Mouse (Mus musculus): ENCODE measurements at regions not wholly inside any gene's neighbourhood (a gene's known extent, or its start where the extent isn't known, plus 50 kb on each side); places are given as distances from the start of the nearest gene placed in this dataset.
"Not testable (repeated sequence)": the region's sequence is repeated elsewhere in the genome, so short reads cannot be mapped to it uniquely, and the experiment has no call there.

GRCm38 (mm10) chr2:135553031-135553430 is 105.8 kb upstream of the Plcb4 start:
- TF ChIP-seq CTCF (IDR thresholded peaks at IDR 0.05; ENCODE audit: control insufficient read depth, insufficient read depth, insufficient replicate concordance, low read depth, low read length) (no peak), POLR2A (IDR thresholded peaks at IDR 0.05; ENCODE audit: control insufficient read depth, low read depth, low read length) (no peak)
- Histone ChIP-seq H3K27me3 (ENCODE audit: control insufficient read depth, insufficient read depth, low read length) (no peaks in the 10 kb centered on the region), H3K4me3 (ENCODE audit: control insufficient read depth, low read depth, low read length) (no peak overlapping the region), H3K27ac (ENCODE audit: control insufficient read depth, insufficient read depth, low read depth, low read length) (no peak overlapping the region), H3K4me1 (ENCODE audit: control insufficient read depth, insufficient read depth, low read length) (no peaks in the 10 kb centered on the region), H3K36me3 (ENCODE audit: control insufficient read depth, insufficient read depth, low read length) (no peaks in the 10 kb centered on the region)

DNA sequence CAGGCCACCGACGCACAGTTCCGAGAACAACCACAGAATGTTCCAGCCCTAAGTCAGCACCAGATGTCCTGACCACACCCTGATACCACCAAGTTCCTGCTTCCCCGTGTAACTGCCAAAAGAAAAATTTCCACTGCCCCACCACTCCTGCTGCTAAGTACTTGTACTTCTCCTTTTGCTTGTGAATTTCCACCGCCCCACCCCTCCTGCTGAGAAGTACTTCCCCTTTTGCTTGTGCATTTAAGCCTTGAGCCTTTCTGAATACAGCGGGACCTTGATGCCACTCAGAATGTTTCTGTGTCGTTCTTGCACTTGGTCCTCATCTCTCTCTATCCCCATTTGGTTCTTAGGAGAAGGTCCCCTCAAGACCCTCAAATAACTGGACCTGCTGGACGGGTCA is 100.8 kb upstream of the Plcb4 start:
- H3K36me3 ChIP-seq (ENCODE audit: control insufficient read depth, insufficient read depth, low read length); H3K4me1 ChIP-seq (ENCODE audit: control insufficient read depth, insufficient read depth, low read length); H3K4me3 ChIP-seq (ENCODE audit: control insufficient read depth, low read depth, low read length); H3K27me3 ChIP-seq (ENCODE audit: control insufficient read depth, insufficient read depth, low read length); H3K27ac ChIP-seq (ENCODE audit: control insufficient read depth, insufficient read depth, low read depth, low read length): not testable (repeated sequence)

- Histone ChIP-seq H3K4me1 (ENCODE audit: control insufficient read depth, insufficient read depth, low read length) (peaks cover 2% of the 10 kb centered on the region; the same call in 1 of the 2 replicates), H3K27ac (ENCODE audit: control insufficient read depth, insufficient read depth, low read depth, low read length) (no peak overlapping the region; the same call in 1 of the 2 replicates), H3K27me3 (ENCODE audit: control insufficient read depth, insufficient read depth, low read length) (no peaks in the 10 kb centered on the region), H3K36me3 (ENCODE audit: control insufficient read depth, insufficient read depth, low read length) (no peaks in the 10 kb centered on the region), H3K4me3 (ENCODE audit: control insufficient read depth, low read depth, low read length) (no peak overlapping the region)
- no peak for TF ChIP-seq POLR2A (IDR thresholded peaks at IDR 0.05; ENCODE audit: control insufficient read depth, low read depth, low read length)
- no peak for TF ChIP-seq CTCF (IDR thresholded peaks at IDR 0.05; ENCODE audit: control insufficient read depth, insufficient read depth, insufficient replicate concordance, low read depth, low read length)
Observed at GRCm38 (mm10) chr2:135559328-135559727, 99.5 kb upstream of the Plcb4 start.

- Histone ChIP-seq H3K4me3 (ENCODE audit: control insufficient read depth, low read depth, low read length) (no peak overlapping the region), H3K4me1 (ENCODE audit: control insufficient read depth, insufficient read depth, low read length) (peaks cover 2% of the 10 kb centered on the region; the same call in 1 of the 2 replicates), H3K36me3 (ENCODE audit: control insufficient read depth, insufficient read depth, low read length) (no peaks in the 10 kb centered on the region), H3K27ac (ENCODE audit: control insufficient read depth, insufficient read depth, low read depth, low read length) (peak overlapping the region; percentile 47), H3K27me3 (ENCODE audit: control insufficient read depth, insufficient read depth, low read length) (no peaks in the 10 kb centered on the region)
- no peak for TF ChIP-seq POLR2A (IDR thresholded peaks at IDR 0.05; ENCODE audit: control insufficient read depth, low read depth, low read length)
- no peak for TF ChIP-seq CTCF (IDR thresholded peaks at IDR 0.05; ENCODE audit: control insufficient read depth, insufficient read depth, insufficient replicate concordance, low read depth, low read length)
Observed at GRCm38 (mm10) chr2:135559933-135560710, 98.7 kb upstream of the Plcb4 start.

DNA sequence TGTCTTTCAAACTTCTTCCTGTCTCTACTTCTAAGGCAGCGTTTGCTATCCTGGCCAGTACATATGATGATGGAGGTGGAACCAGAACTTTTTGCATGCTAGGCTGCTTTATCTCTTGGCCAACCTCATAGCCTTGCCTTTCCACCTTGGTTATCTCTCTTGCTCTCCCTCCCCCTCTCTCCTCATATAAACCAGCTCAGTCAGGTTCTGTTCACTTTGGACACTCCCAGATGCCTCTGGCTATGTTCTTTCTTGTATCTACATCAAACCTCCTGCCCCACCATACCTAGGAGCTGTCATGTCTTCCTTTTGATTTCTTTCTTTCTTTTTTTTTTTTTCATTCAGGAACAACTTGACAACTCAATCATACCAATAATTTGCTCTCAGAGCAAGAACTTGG is 98.0 kb upstream of the Plcb4 start:
- Histone ChIP-seq H3K27ac (ENCODE audit: control insufficient read depth, insufficient read depth, low read depth, low read length) (peak overlapping the region; percentile 12), H3K4me1 (ENCODE audit: control insufficient read depth, insufficient read depth, low read length) (peaks cover 2% of the 10 kb centered on the region; the same call in 1 of the 2 replicates), H3K27me3 (ENCODE audit: control insufficient read depth, insufficient read depth, low read length) (no peaks in the 10 kb centered on the region), H3K36me3 (ENCODE audit: control insufficient read depth, insufficient read depth, low read length) (no peaks in the 10 kb centered on the region), H3K4me3 (ENCODE audit: control insufficient read depth, low read depth, low read length) (no peak overlapping the region)
- no peak for TF ChIP-seq POLR2A (IDR thresholded peaks at IDR 0.05; ENCODE audit: control insufficient read depth, low read depth, low read length)
- no peak for TF ChIP-seq CTCF (IDR thresholded peaks at IDR 0.05; ENCODE audit: control insufficient read depth, insufficient read depth, insufficient replicate concordance, low read depth, low read length)

- Histone ChIP-seq H3K4me1 (ENCODE audit: control insufficient read depth, insufficient read depth, low read length) (peaks cover 2% of the 10 kb centered on the region; the same call in 1 of the 2 replicates), H3K4me3 (ENCODE audit: control insufficient read depth, low read depth, low read length) (no peak overlapping the region), H3K27me3 (ENCODE audit: control insufficient read depth, insufficient read depth, low read length) (no peaks in the 10 kb centered on the region), H3K36me3 (ENCODE audit: control insufficient read depth, insufficient read depth, low read length) (no peaks in the 10 kb centered on the region), H3K27ac (ENCODE audit: control insufficient read depth, insufficient read depth, low read depth, low read length) (peak overlapping the region; percentile 41; the same call in 1 of the 2 replicates)
- TF ChIP-seq POLR2A (IDR thresholded peaks at IDR 0.05; ENCODE audit: control insufficient read depth, low read depth, low read length): no peak
- TF ChIP-seq CTCF (IDR thresholded peaks at IDR 0.05; ENCODE audit: control insufficient read depth, insufficient read depth, insufficient replicate concordance, low read depth, low read length): no peak
Observed at GRCm38 (mm10) chr2:135561716-135562115, 97.1 kb upstream of the Plcb4 start.

GRCm38 (mm10) chr2:135562140-135562890 is 96.5 kb upstream of the Plcb4 start:
- peak overlapping the region; percentile 30; the same call in 1 of the 2 replicates for H3K27ac ChIP-seq (ENCODE audit: control insufficient read depth, insufficient read depth, low read depth, low read length)
- TF ChIP-seq POLR2A (IDR thresholded peaks at IDR 0.05; ENCODE audit: control insufficient read depth, low read depth, low read length) (no peak), CTCF (IDR thresholded peaks at IDR 0.05; ENCODE audit: control insufficient read depth, insufficient read depth, insufficient replicate concordance, low read depth, low read length) (no peak)

More at GRCm38 (mm10) chr2:135562140-135562890, 96.5 kb upstream of the Plcb4 start:
- Histone ChIP-seq H3K4me1 (ENCODE audit: control insufficient read depth, insufficient read depth, low read length) (peaks cover 2% of the 10 kb centered on the region; the same call in 1 of the 2 replicates), H3K36me3 (ENCODE audit: control insufficient read depth, insufficient read depth, low read length) (no peaks in the 10 kb centered on the region), H3K4me3 (ENCODE audit: control insufficient read depth, low read depth, low read length) (no peak overlapping the region), H3K27me3 (ENCODE audit: control insufficient read depth, insufficient read depth, low read length) (no peaks in the 10 kb centered on the region)
